Mouse (Mus musculus): ENCODE measurements at regions not wholly inside any gene's neighbourhood (a gene's known extent, or its start where the extent isn't known, plus 50 kb on each side); places are given as distances from the start of the nearest gene placed in this dataset.
A peak's percentile ranks its signal among the peaks of the same experiment; 100 is the strongest.

GRCm38 (mm10) chr14:33797551-33798303 lies 125.7 kb upstream of the Gdf10 start:
- DNase-seq, result no peak

- no peak for DNase-seq
These were observed 119.1 kb upstream of the Gdf10 start for GRCm38 (mm10) chr14:33804321-33804720.

- DNase-seq, result no peak
These were observed 118.7 kb upstream of the Gdf10 start for GRCm38 (mm10) chr14:33804721-33805120.

- no peak for DNase-seq
These were observed 116.2 kb upstream of the Gdf10 start for GRCm38 (mm10) chr14:33807196-33807595.

GRCm38 (mm10) chr14:33808593-33809265 lies 114.7 kb upstream of the Gdf10 start:
- DNase-seq, result no peak

GRCm38 (mm10) chr14:33810584-33810983 lies 112.8 kb upstream of the Gdf10 start:
- no peak for DNase-seq

- no peak for DNase-seq
These were observed 112.1 kb upstream of the Gdf10 start for GRCm38 (mm10) chr14:33811241-33811640.

GRCm38 (mm10) chr14:33812266-33812665 lies 111.1 kb upstream of the Gdf10 start:
- peak in 1 of 2 experiments; percentile 41 for DNase-seq

GRCm38 (mm10) chr14:33812772-33813171 lies 110.6 kb upstream of the Gdf10 start:
- DNase-seq, result no peak

- DNase-seq, result no peak
These were observed 110.1 kb upstream of the Gdf10 start for GRCm38 (mm10) chr14:33813274-33813673.

- no peak for DNase-seq
These were observed 109.3 kb upstream of the Gdf10 start for GRCm38 (mm10) chr14:33814107-33814506.

- no peak for DNase-seq
These were observed 108.8 kb upstream of the Gdf10 start for GRCm38 (mm10) chr14:33814599-33814998.

GRCm38 (mm10) chr14:33820541-33821260 lies 102.7 kb upstream of the Gdf10 start:
- DNase-seq, result peak in 1 of 2 experiments; percentile 27

GRCm38 (mm10) chr14:33821436-33821835 lies 102.0 kb upstream of the Gdf10 start:
- DNase-seq, result no peak

- peak; percentile 23 for DNase-seq
These were observed 98.9 kb upstream of the Gdf10 start for GRCm38 (mm10) chr14:33824421-33824874.

GRCm38 (mm10) chr14:33826003-33826644 lies 97.3 kb upstream of the Gdf10 start:
- DNase-seq, result no peak

GRCm38 (mm10) chr14:33832650-33833319 lies 90.6 kb upstream of the Gdf10 start:
- no peak for DNase-seq

- DNase-seq, result peak; percentile 58 to 64
These were observed 87.0 kb upstream of the Gdf10 start for GRCm38 (mm10) chr14:33836341-33836740.

GRCm38 (mm10) chr14:33841821-33842220 lies 81.6 kb upstream of the Gdf10 start:
- DNase-seq, result no peak

GRCm38 (mm10) chr14:33853499-33853898 lies 69.9 kb upstream of the Gdf10 start:
- no peak for DNase-seq

GRCm38 (mm10) chr14:33854181-33854580 lies 69.2 kb upstream of the Gdf10 start:
- DNase-seq, result peak; percentile 66 to 68

- no peak for DNase-seq
These were observed 66.4 kb upstream of the Gdf10 start for GRCm38 (mm10) chr14:33856992-33857391.
